Mouse (Mus musculus) lung, adult 2 months (tissue): ENCODE results near the gene Bckdhb.

Source experiments
- CTCF ChIP-seq: fragments of 200-500 bp; IDR thresholded peaks from 2 replicates; pipeline ENCODE4 v1.5.1; 2011; ENCODE audit warnings: mild to moderate bottlenecking, low read length, control low read depth; ENCODE audit not compliant: insufficient read depth
- POLR2A ChIP-seq: fragments of 200-500 bp; IDR thresholded peaks from 2 replicates; pipeline ENCODE4 v1.6.1; 2011; ENCODE audit warnings: low read depth, mild to moderate bottlenecking, control low read depth, low read length, borderline replicate concordance; ENCODE audit errors: extremely low read depth

DNA sequence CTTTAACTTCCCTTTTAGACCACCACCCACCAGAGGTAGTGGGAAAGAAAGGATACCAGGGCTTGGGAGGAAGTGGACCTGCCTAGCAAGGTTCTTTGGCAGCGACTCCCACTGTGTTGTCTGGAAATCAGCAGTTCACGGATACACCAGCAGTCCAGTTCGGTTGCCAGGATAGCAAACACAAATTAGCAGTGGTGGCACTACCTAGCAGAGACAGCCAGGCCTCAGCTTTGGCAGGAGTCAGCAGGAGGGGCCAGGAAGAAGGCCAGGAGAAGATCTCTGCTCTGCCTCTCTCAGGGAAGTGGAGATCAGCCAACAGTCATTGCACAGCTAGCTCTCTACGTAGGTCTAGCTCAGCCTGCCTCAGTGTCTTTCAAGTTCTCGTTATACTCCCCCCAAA is 159.7 kb downstream of the Bckdhb start:
- TF ChIP-seq POLR2A, result no peak
- no peak for TF ChIP-seq CTCF
